Mouse (Mus musculus): Measurements from ENCODE around the gene Myh2.

Gene Myh2

DNA sequence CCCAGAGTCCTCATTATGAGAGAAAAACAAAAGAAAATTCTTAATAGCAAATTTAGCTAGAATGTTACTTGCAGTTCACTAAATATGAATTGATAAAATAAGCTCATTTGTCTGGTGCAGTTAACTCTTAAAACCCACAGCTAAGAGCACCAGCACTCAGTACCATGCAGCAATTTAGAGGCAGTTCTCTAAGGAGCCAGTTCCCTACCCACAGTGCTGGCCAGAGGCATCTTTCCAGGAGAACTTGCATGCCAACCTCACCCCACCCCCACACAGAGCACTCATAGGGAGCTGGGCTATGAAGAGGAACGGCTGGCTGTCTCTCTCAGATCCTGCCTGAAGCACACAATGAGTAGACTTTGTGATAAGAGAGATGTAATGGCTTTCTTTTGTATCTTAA lies 17.7 kb upstream of the Myh2 start:
- DNase-seq (ENCODE audit: low spot score) = no peak

DNA sequence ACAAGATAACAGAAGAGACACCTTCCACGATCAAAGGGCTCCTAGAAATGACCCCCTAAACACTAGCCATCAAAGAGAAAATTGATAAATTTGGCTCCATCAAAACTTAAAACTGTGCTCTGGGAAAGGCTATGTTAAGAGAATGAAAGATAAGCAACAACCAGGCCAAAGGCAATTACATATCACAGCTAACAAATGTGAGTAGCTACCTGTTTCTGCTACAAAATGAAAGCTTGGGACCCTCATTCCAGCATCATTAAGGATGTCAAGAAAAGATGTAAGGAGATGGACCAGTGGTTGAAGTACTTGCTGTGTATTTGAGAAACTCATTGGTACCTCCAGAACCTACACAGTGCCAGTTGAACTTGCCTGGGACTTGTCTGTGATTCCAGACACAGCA lies 17.0 kb upstream of the Myh2 start:
- no peak for DNase-seq (ENCODE audit: low spot score)

- DNase-seq (ENCODE audit: low spot score) = no peak
These were observed 15.2 kb upstream of the Myh2 start for GRCm38 (mm10) chr11:67155650-67156049.

DNA sequence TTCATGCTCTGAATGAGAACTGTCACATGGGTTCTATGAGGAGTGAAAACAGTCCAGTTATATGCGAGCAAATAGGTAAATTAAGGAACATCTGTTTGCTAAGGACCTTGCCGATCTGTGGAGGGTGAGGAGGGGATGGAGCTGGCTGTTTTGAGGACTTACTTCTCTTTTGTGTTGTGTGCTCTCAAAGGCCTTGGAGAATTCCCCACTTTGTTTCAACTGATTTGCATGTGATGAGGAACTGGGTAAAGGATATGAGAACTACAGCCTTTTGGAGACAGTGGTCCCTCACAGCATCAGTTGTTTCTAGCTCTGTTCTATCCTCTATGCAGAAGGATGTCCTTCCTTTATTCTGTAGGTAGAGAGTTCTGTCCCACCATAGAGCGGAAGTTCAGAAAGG lies 10.7 kb upstream of the Myh2 start:
- DNase-seq (ENCODE audit: low spot score) = no peak

GRCm38 (mm10) chr11:67163701-67164100 lies 7.1 kb upstream of the Myh2 start:
- no peak for DNase-seq (ENCODE audit: low spot score)

GRCm38 (mm10) chr11:67164851-67165250 lies 6.0 kb upstream of the Myh2 start:
- DNase-seq (ENCODE audit: low spot score) = no peak

DNA sequence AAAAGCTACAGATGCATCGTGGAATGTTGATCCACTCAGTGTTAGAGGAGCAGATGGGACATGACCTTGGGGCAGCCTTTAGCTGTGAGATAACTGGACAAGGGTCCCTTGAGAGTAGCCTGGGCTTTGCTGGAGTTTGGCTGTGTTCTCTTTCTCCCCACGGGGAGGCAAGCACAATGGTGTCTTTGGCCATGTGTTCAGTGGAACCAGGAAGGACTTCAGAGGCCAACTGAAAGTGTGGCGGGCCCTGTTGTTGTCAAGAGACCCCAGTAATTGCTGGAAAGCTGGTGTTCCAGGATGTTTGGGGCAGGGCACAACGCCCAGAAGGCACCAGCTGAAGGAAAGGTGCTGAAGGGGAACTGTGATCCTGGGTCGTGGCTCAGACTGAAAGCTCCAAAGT lies 1.5 kb upstream of the Myh2 start:
- peak; percentile 21 for DNase-seq (ENCODE audit: low spot score)

- DNase-seq (ENCODE audit: low spot score) = no peak
These were observed 1.6 kb downstream of the Myh2 start for GRCm38 (mm10) chr11:67172439-67172838.

DNA sequence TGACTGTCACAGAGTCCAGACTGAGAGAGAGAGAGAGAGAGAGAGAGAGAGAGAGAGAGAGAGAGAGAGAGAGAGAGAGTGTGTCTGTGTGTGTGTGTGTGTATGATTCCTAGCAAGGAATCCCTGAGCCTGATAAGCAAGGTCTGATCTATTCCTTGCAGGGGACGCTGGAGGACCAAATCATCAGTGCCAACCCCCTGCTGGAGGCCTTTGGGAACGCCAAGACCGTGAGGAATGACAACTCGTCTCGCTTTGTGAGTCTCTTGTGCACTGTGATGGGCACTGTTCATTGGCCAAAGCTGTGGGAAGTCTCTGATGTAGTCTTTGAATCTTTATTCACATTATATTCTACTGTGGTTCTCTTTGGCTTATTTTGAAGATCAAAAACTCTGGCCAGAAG lies 5.5 kb downstream of the Myh2 start:
- no peak for DNase-seq (ENCODE audit: low spot score)

DNA sequence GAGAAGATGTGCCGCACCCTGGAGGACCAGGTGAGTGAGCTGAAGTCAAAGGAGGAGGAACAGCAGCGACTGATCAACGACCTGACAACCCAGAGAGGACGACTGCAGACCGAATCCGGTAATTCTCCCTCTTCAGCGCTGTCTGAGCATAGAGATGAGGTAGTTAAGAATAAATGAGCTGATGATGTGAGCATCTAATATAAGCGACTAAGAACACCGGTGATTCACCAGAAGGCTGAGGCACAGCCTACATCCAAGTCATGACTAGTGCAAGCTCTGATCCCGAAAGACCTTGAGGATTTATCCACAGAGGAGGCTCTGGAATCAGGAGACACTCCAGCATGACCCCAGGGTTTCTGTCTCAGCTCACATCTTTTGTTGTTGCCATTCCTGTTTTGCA lies 19.5 kb downstream of the Myh2 start:
- no peak for DNase-seq (ENCODE audit: low spot score)

DNA sequence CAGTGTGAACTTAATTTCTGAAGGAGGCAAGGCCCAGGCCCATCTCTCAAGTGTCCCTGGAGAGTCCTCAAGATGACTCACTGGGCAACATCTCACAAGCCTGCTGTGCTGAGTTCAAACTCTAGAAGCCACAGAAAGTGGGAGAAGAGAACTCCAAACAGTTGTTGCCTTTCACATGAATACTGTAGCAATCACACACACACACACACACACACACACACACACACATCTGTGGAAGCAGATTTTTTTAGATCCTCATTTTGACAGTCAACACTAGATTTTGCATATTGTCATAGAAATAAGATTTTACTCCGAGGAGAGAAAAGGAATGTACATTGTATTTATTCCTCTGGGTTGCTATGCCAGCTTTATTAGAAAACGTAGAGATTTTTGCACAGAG lies 20.0 kb downstream of the Myh2 start:
- no peak for DNase-seq (ENCODE audit: low spot score)

- no peak for DNase-seq (ENCODE audit: low spot score)
These were observed 20.7 kb downstream of the Myh2 start for GRCm38 (mm10) chr11:67191496-67191895.

- no peak for DNase-seq (ENCODE audit: low spot score)
These were observed 28.5 kb downstream of the Myh2 start for GRCm38 (mm10) chr11:67199321-67199720.

GRCm38 (mm10) chr11:67199752-67200151 lies 28.9 kb downstream of the Myh2 start, which contains the start of gene Myh1:
TSS of gene Myh1 (plus strand) at chr11:67200052.
- no peak for DNase-seq (ENCODE audit: low spot score)

DNA sequence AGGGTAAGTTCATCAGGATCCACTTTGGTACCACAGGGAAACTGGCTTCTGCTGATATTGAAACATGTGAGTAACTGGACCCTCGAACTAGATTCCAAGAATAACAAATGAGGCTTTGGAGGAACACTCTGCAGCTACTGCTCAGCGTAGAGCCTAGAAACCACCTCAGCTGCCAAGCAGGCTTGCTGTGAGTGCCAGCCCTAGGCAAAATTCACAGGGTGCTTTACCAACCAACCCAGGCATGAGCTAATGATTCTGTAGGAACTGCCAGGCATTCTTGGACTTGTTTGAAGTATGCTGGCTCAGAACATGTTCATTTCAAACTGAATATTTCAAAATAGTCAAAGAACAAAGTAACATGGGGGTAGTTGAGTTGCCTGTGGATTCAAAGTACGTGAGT lies 33.9 kb downstream of the Myh2 start:
- no peak for DNase-seq (ENCODE audit: low spot score)

DNA sequence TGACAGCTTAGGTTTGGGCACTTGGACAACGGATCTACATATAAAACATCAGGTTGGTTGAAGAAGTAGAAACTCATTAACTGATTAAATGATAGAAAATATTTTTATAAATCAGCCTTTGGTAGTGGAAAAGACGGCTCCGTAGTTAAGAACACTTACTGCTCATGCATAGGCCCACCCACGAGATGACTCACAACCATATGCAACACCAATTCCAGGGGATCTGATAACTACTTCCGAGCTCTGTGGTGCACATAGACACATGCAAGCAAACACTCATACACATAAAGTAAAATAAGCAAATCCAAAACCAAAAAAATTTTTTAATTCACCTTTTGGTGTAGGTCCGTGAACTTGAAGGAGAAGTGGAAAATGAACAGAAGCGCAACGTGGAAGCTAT lies 51.0 kb downstream of the Myh2 start:
- DNase-seq (ENCODE audit: low spot score) = no peak

GRCm38 (mm10) chr11:67224466-67224865 lies 53.6 kb downstream of the Myh2 start:
- DNase-seq (ENCODE audit: low spot score) = no peak

- DNase-seq (ENCODE audit: low spot score) = no peak
These were observed 57.9 kb downstream of the Myh2 start for GRCm38 (mm10) chr11:67228731-67229130.

DNA sequence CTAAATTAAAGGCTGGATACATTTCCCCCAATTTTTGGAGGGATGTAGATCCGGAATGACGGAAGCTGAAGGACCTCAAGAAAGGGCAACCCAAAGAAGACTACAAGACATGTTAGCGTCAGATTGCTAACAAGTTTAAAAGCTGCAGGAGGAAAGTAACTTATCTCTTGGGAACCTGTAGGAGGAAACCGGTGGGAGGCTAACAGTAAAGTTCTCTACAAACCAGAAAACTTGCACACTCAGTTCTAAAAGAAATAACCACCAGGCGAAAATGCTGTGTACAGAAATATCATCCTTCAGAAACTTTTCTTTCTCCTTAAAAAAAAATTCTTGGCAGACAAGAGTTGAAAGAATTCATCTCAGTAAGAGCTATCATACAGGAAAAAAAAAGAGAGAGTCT lies 58.3 kb downstream of the Myh2 start:
- no peak for DNase-seq (ENCODE audit: low spot score)

DNA sequence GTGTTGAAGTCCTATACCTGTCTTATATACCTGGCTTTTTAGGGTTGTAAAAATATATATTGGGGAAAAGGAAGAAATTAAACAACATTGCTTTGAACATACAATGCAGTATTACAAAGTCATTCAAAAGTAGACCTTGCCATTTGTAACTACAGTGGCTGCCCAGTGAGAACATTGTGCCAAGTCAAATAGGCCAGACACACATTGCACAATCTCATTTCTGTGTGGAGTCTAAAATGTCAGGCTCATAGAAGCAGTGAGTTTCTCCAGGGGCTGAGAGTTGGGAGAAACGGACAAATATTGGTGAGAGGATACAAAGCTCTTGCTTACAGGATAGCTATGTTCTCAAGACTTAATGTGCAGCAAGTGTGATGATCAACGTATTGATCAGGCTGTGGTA lies 59.1 kb downstream of the Myh2 start:
- no peak for DNase-seq (ENCODE audit: low spot score)

GRCm38 (mm10) chr11:67235639-67236358 lies 65.0 kb downstream of the Myh2 start:
- DNase-seq (ENCODE audit: low spot score) = peak; percentile 78

- DNase-seq (ENCODE audit: low spot score) = no peak
These were observed 66.0 kb downstream of the Myh2 start for GRCm38 (mm10) chr11:67236799-67237198.

DNA sequence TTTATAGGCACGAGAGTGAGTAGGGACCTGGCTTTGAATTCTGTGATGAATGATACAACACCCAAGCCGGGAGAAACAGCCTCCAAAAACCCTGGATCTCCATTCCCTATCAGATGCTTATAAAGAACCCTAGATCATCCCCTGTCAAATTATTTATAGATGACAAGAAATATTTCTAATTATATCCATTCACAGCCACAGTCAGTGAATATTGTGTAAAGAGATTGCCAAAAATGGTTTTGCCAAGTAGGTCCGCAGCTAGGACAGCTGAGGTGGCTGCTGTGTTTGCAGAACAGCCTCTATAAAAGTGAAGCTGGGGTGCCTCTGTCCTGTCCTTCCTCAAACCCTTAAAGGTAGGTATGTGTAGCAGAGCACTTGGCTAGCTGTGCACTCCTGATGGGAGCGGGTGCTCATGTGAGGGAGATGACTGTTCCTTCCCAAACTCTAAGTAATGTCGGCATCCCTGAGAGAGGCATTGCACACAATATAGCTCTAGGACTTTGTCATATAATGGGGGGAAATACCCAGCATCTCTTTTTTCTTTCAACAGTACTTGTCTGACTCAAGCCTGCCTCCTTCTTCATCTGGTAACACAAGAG lies 66.8 kb downstream of the Myh2 start, which contains the start of gene Myh4:
Gene Myh4, plus strand, starts transcription at position 549 of the 599 bp plus-strand sequence.
- no peak for DNase-seq (ENCODE audit: low spot score)

DNA sequence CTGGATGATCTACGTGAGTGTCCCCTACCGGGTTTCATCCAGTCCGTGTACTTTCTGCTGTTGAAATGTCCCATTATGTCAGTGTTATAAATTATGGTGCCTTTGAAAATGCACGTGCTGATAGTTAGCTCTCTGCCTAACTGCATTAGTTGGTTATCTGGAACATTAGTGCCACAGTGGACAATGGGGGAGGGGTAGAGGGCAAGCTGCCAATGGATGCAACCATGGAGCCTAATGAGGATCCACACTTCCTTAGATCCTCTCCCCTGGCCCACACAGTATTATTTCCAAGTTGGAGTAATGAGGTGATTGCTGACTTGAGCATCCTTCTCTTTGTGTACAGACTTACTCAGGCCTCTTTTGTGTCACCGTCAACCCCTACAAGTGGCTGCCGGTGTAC lies 70.2 kb downstream of the Myh2 start:
- no peak for DNase-seq (ENCODE audit: low spot score)
